ENCODE assay signal across 8 mouse cellular contexts in the genomic region with DNA sequence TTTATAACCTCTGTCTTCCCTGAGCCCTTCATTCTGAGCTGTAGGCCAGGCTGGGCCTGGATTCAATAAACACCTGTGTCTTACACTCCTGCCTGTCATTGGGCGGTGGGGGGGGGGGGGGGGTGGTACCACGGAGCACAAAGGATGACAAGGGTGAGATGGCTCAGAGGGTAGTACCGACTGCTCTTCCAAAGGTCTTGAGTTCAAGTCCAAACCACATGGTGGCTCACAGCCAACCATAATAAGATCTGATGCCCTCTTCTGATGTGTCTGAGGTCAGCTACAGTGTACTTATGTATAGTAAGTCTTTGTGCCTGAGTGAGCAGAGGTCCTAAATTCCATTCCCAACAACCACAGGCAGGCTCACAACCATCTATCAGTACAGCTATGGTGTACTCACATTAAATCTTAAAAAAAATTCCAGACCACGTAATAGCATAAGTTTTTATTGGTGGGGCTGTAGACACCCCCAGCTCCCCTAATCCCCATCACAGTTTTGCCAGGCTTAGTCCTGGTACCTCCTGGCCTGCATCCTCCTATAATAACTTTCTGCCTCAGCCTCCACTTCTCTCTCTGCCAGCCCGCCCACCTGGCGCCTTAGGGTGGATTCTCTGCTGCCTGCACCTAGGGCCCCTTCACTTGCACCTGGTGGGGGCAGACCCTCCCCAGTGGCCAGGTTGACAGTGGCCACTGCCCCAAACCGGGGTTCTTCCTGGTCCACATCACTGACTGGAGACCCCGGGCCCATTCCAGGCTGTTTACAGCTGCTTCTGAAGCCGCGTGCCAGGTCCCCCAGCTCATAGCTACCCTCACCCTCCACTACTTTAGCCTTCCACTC. TPM values are rescaled to one million over a fixed set of nuclear protein-coding genes. Genes with fewer than 3 reads are reported as not detected.
DNase-seq lines count a peak whose midpoint lies in the region; ATAC-seq and TF ChIP-seq lines count a peak whose summit lies in the region.

No protein-coding gene starts in this region.

- no peak overlapping the region for H3K4me2 ChIP-seq in hindbrain, embryonic 12.5 days (replicated peaks)

- H3K36me3 ChIP-seq in MEL (ENCODE audit: control insufficient read depth in 1 of 2, insufficient read depth in 2 of 2, low read length in 2 of 2) = peaks cover 0 to 16% of the 10 kb centered on the region in 2 experiments; a peak in 2 of 4 replicates
- H3K36me3 ChIP-seq in hindbrain, embryonic 12.5 days = peaks cover 81% of the 10 kb centered on the region
- H3K36me3 ChIP-seq in midbrain, embryonic 10.5 days = peaks cover 95% of the 10 kb centered on the region

- ATAC-seq in hindbrain, embryonic 12.5 days (ENCODE audit: low FRiP score) = peak; percentile 42
- ATAC-seq in inflammation-experienced regulatory T-cells, adult 6 months = no peak

- no peaks in the 10 kb centered on the region for H3K9me3 ChIP-seq in MEL (replicated peaks; ENCODE audit: insufficient read depth, low read length)
- H3K9me3 ChIP-seq in hindbrain, embryonic 12.5 days (replicated peaks) = no peaks in the 10 kb centered on the region
- no peaks in the 10 kb centered on the region for H3K9me3 ChIP-seq in midbrain, embryonic 10.5 days (replicated peaks)

- H3K27me3 ChIP-seq in MEL (ENCODE audit: control insufficient read depth in 1 of 2, insufficient read depth in 2 of 2, low read length in 2 of 2) = no peaks in the 10 kb centered on the region
- H3K27me3 ChIP-seq in hindbrain, embryonic 12.5 days = no peaks in the 10 kb centered on the region
- H3K27me3 ChIP-seq in midbrain, embryonic 10.5 days (ENCODE audit: low read depth, poor library complexity, severe bottlenecking) = no peaks in the 10 kb centered on the region

- intact Hi-C loops in gastrocnemius, adult 2 months (cut with DNase I) = no loop called here

- no peak overlapping the region for H3K9ac ChIP-seq in MEL (ENCODE audit: control insufficient read depth, low read depth, low read length, poor library complexity, severe bottlenecking)
- H3K9ac ChIP-seq in hindbrain, embryonic 12.5 days = 0 out of 2 replicates have a peak overlapping the region, but pooled peaks have one; percentile 6

- TF ChIP-seq RAD21 in MEL (IDR thresholded peaks at IDR 0.05; ENCODE audit: low read depth, low read length) = no peak

- DNase-seq in gastrocnemius, adult 2 months = peak; percentile 27
- DNase-seq in gastrocnemius, adult 8-10 months (ENCODE audit: low spot score in 2 of 2) = no peak
- DNase-seq in MEL (ENCODE audit: low read depth, low spot score) = peak; percentile 68
- no peak for DNase-seq in midbrain, embryonic 10.5 days (ENCODE audit: low spot score)
- DNase-seq in left cerebral cortex, adult 9 months (ENCODE audit: low spot score in 2 of 2) = no peak
- DNase-seq in layer of hippocampus, adult 11-12 months (ENCODE audit: low spot score) = no peak

- TF ChIP-seq POLR2A in MEL (IDR thresholded peaks at IDR 0.05; ENCODE audit: control insufficient read depth in 1 of 2, insufficient read depth in 1 of 2, low read depth in 1 of 2, low read length in 2 of 2, poor library complexity in 1 of 2) = peak in 1 of 2 experiments; percentile 69; a peak in 1 of 4 replicates

- peaks cover 5% of the 10 kb centered on the region; the same call in 1 of the 2 replicates for H3K79me2 ChIP-seq in MEL (ENCODE audit: control insufficient read depth, insufficient read depth, low read length, poor library complexity)

- WGBS in hindbrain, embryonic 12.5 days = 61% methylated on average over 10 of the region's 10 CpGs
- 67% methylated on average over 10 of the region's 10 CpGs for WGBS in midbrain, embryonic 10.5 days

- H3K27ac ChIP-seq in gastrocnemius, adult 2 months = no peak overlapping the region
- H3K27ac ChIP-seq in MEL (ENCODE audit: control insufficient read depth, low read depth, low read length) = no peak overlapping the region
- peak overlapping the region; percentile 57 for H3K27ac ChIP-seq in hindbrain, embryonic 12.5 days
- H3K27ac ChIP-seq in midbrain, embryonic 10.5 days (replicated peaks) = no peak overlapping the region

- H3K4me1 ChIP-seq in MEL (ENCODE audit: control insufficient read depth in 1 of 2, insufficient read depth in 2 of 2, low read length in 2 of 2) = no peaks in the 10 kb centered on the region
- H3K4me1 ChIP-seq in hindbrain, embryonic 12.5 days = peaks cover 19% of the 10 kb centered on the region
- H3K4me1 ChIP-seq in midbrain, embryonic 10.5 days = peaks cover 23% of the 10 kb centered on the region

- no peak for TF ChIP-seq EP300 in MEL (IDR thresholded peaks at IDR 0.05; ENCODE audit: low read depth in 1 of 2, low read length in 2 of 2)

- TF ChIP-seq CTCF in gastrocnemius, adult 2 months (IDR thresholded peaks at IDR 0.05) = no peak
- TF ChIP-seq CTCF in MEL (IDR thresholded peaks at IDR 0.05 in 2 of 3, conservative IDR thresholded peaks at IDR 0.05 in 1 of 3; ENCODE audit: control insufficient read depth in 1 of 3, insufficient read depth in 1 of 3, low read depth in 2 of 3, low read length in 3 of 3, poor library complexity in 1 of 3, severe bottlenecking in 1 of 3) = no peak

- H3K4me3 ChIP-seq in gastrocnemius, adult 2 months = no peak overlapping the region
- no peak overlapping the region for H3K4me3 ChIP-seq in MEL (ENCODE audit: control insufficient read depth in 1 of 2, insufficient read depth in 1 of 2, low read depth in 2 of 2, low read length in 2 of 2)
- no peak overlapping the region for H3K4me3 ChIP-seq in hindbrain, embryonic 12.5 days
- H3K4me3 ChIP-seq in midbrain, embryonic 10.5 days = peak overlapping the region; percentile 14; the same call in 1 of the 2 replicates

TF ChIP-seq in MEL, 35 proteins besides CTCF, POLR2A, EP300 and RAD21 (continues in another document):
- TF ChIP-seq GATA1 (IDR thresholded peaks at IDR 0.05; ENCODE audit: low read depth, low read length) (no peak), CHD1 (IDR thresholded peaks at IDR 0.05; ENCODE audit: low read depth, low read length) (no peak), ZMIZ1 (IDR thresholded peaks at IDR 0.05; ENCODE audit: low read depth, low read length) (peak; percentile 67; the same call in 1 of the 2 replicates), MYC (IDR thresholded peaks at IDR 0.05; ENCODE audit: low read depth, low read length) (no peak), MXI1 (IDR thresholded peaks at IDR 0.05; ENCODE audit: low read depth, low read length) (0 out of 2 replicates have a peak, but pooled peaks have one; percentile 16), ZC3H11A (IDR thresholded peaks at IDR 0.05; ENCODE audit: low read depth, low read length) (no peak)

RNA-seq across cellular contexts. Expression of a gene that starts 9.7 kb away (rescaled TPM):
- not detected for total RNA-seq in gastrocnemius, adult 2 months (2021)
- not detected for total RNA-seq in gastrocnemius, adult 8-10 months (2022)
- 9.1 and 11.2 TPM in 2 replicates for total RNA-seq in MEL (2012; rRNA removed)
- polyA plus RNA-seq in MEL (2012; ENCODE audit: insufficient read depth in 1 of 2, insufficient read length in 2 of 2, low read depth in 1 of 2, low replicate concordance in 2 of 2, missing spikeins in 1 of 2) = 10 to 100 TPM in 1 of 2 experiments, not detected in 1; 31.5 TPM
- polyA plus RNA-seq in hindbrain, embryonic 12.5 days (2016; fragmentation: Nextera tagmentation; extraction: Ambion mirVana) = 11.8 and 14.1 TPM in 2 replicates
- 8.0 and 13.5 TPM in 2 replicates for polyA plus RNA-seq in midbrain, embryonic 10.5 days (2016; fragmentation: Nextera tagmentation; extraction: Ambion mirVana)
- polyA plus RNA-seq in inflammation-experienced regulatory T-cells, adult 6 months (2017; shearing (Covaris generic)) = not detected

RNA-seq across cellular contexts. Expression of a gene that starts 9.9 kb away (rescaled TPM):
- under 1 TPM in 1 of 2 experiments, not detected in 1; 0.17 TPM for total RNA-seq in gastrocnemius, adult 2 months (2021)
- total RNA-seq in gastrocnemius, adult 8-10 months (2022) = under 1 TPM in 1 of 4 experiments, not detected in 3; 0.40 TPM
- total RNA-seq in MEL (2012; rRNA removed) = 0.56 and 0.85 TPM in 2 replicates
- polyA plus RNA-seq in MEL (2012; ENCODE audit: insufficient read depth in 1 of 2, insufficient read length in 2 of 2, low read depth in 1 of 2, low replicate concordance in 2 of 2, missing spikeins in 1 of 2) = 1 to 10 TPM in 1 of 2 experiments, not detected in 1; 6.2 TPM
- polyA plus RNA-seq in hindbrain, embryonic 12.5 days (2016; fragmentation: Nextera tagmentation; extraction: Ambion mirVana) = 289 and 290 TPM in 2 replicates
- 110 and 169 TPM in 2 replicates for polyA plus RNA-seq in midbrain, embryonic 10.5 days (2016; fragmentation: Nextera tagmentation; extraction: Ambion mirVana)
- polyA plus RNA-seq in inflammation-experienced regulatory T-cells, adult 6 months (2017; shearing (Covaris generic)) = 1 to 10 TPM; 1.6 to 3.3 (median 2.2) TPM

RNA-seq across cellular contexts. Expression of a gene that starts 10.3 kb away (rescaled TPM):
- 10 to 100 TPM; 18.8 to 25.1 TPM for total RNA-seq in gastrocnemius, adult 2 months (2021)
- total RNA-seq in gastrocnemius, adult 8-10 months (2022) = 10 to 100 TPM; 11.8 to 19.3 (median 14.8) TPM
- 301 and 316 TPM in 2 replicates for total RNA-seq in MEL (2012; rRNA removed)
- polyA plus RNA-seq in MEL (2012; ENCODE audit: insufficient read depth in 1 of 2, insufficient read length in 2 of 2, low read depth in 1 of 2, low replicate concordance in 2 of 2, missing spikeins in 1 of 2) = 100 to 1,000 TPM; 329 to 837 TPM
- polyA plus RNA-seq in hindbrain, embryonic 12.5 days (2016; fragmentation: Nextera tagmentation; extraction: Ambion mirVana) = 201 and 211 TPM in 2 replicates
- 296 and 334 TPM in 2 replicates for polyA plus RNA-seq in midbrain, embryonic 10.5 days (2016; fragmentation: Nextera tagmentation; extraction: Ambion mirVana)
- polyA plus RNA-seq in inflammation-experienced regulatory T-cells, adult 6 months (2017; shearing (Covaris generic)) = 100 to 1,000 TPM in 2 of 3 experiments, 10 to 100 TPM in 1; 97.4 to 169 (median 149) TPM

RNA-seq across cellular contexts. Expression of a gene that starts 21.5 kb away (rescaled TPM):
- not detected for total RNA-seq in gastrocnemius, adult 2 months (2021)
- total RNA-seq in gastrocnemius, adult 8-10 months (2022) = not detected
- total RNA-seq in MEL (2012; rRNA removed) = not detected in 2 replicates
- polyA plus RNA-seq in MEL (2012; ENCODE audit: insufficient read depth in 1 of 2, insufficient read length in 2 of 2, low read depth in 1 of 2, low replicate concordance in 2 of 2, missing spikeins in 1 of 2) = under 1 TPM in 1 of 2 experiments, not detected in 1; 0.07 TPM
- polyA plus RNA-seq in hindbrain, embryonic 12.5 days (2016; fragmentation: Nextera tagmentation; extraction: Ambion mirVana) = 0.56 TPM in 1 of 2 replicates, not detected in the other
- 0.16 and 0.46 TPM in 2 replicates for polyA plus RNA-seq in midbrain, embryonic 10.5 days (2016; fragmentation: Nextera tagmentation; extraction: Ambion mirVana)
- polyA plus RNA-seq in inflammation-experienced regulatory T-cells, adult 6 months (2017; shearing (Covaris generic)) = not detected

RNA-seq across cellular contexts. Expression of a gene that starts 26.1 kb away (rescaled TPM):
- total RNA-seq in gastrocnemius, adult 2 months (2021) = 10 to 100 TPM; 12.9 to 77.1 TPM
- 100 to 1,000 TPM in 1 of 4 experiments, 10 to 100 TPM in 3; 10.7 to 257 (median 39.5) TPM for total RNA-seq in gastrocnemius, adult 8-10 months (2022)
- not detected in 2 replicates for total RNA-seq in MEL (2012; rRNA removed)
- under 1 TPM in 1 of 2 experiments, not detected in 1; 0.21 TPM for polyA plus RNA-seq in MEL (2012; ENCODE audit: insufficient read depth in 1 of 2, insufficient read length in 2 of 2, low read depth in 1 of 2, low replicate concordance in 2 of 2, missing spikeins in 1 of 2)
- not detected in 2 replicates for polyA plus RNA-seq in hindbrain, embryonic 12.5 days (2016; fragmentation: Nextera tagmentation; extraction: Ambion mirVana)
- not detected in 2 replicates for polyA plus RNA-seq in midbrain, embryonic 10.5 days (2016; fragmentation: Nextera tagmentation; extraction: Ambion mirVana)
- not detected for polyA plus RNA-seq in inflammation-experienced regulatory T-cells, adult 6 months (2017; shearing (Covaris generic))

Comparison
In these comparisons a context has a peak if more than half of its experiments do, and no peak if none do; other contexts are left out.
1. DNase-seq: peak in gastrocnemius, adult 2 months (single experiment) and MEL (single experiment); none in gastrocnemius, adult 8-10 months (0 of 2), midbrain, embryonic 10.5 days (single experiment), left cerebral cortex, adult 9 months (0 of 2) and layer of hippocampus, adult 11-12 months (single experiment).
2. RNA of a gene that starts 9.9 kb away (polyA plus RNA-seq): 289 to 290 TPM in hindbrain, embryonic 12.5 days and 110 to 169 TPM in midbrain, embryonic 10.5 days; 6.2 TPM in MEL and 1.6 to 3.3 TPM in inflammation-experienced regulatory T-cells, adult 6 months; every median in the first group is over 10 times any median in the second.